Mouse (Mus musculus) CH12.LX (cell line): ENCODE results near the gene Znrf4. TPM values are rescaled to one million over a fixed set of nuclear protein-coding genes. Genes with fewer than 3 reads are reported as not detected.
A peak's percentile ranks its signal among the peaks of the same experiment; 100 is the strongest.

Source experiments
- DNase-seq: peaks from one replicate; pipeline ENCODE4 v3.0.0-alpha.2; 2013; ENCODE audit errors: extremely low read depth
- H3K27ac ChIP-seq: 2 replicates; pipeline ENCODE4 v1.5.1; 2012; ENCODE audit warnings: low read depth, mild to moderate bottlenecking, control low read depth, moderate library complexity; ENCODE audit not compliant: insufficient read depth
- H3K27me3 ChIP-seq: replicated peaks from 2 replicates; pipeline ENCODE3; 2012; ENCODE audit warnings: inconsistent platforms
- H3K36me3 ChIP-seq, 2 experiments: replicated peaks in 1 of 2; 2 replicates each; pipeline versions ENCODE3 to v1.6.1; 2012; ENCODE audit warnings: inconsistent platforms in 1 of 2, low read length in 1 of 2, mild to moderate bottlenecking in 1 of 2, mixed read lengths in 1 of 2, moderate library complexity in 1 of 2; ENCODE audit not compliant: control insufficient read depth in 1 of 2, insufficient read depth in 1 of 2
- H3K4me1 ChIP-seq, 2 experiments: 2 replicates each; pipeline ENCODE4 v1.6.1; 2012; ENCODE audit warnings: inconsistent platforms in 1 of 2, moderate library complexity in 1 of 2; ENCODE audit not compliant: insufficient read depth in 2 of 2, control insufficient read depth in 1 of 2
- H3K4me2 ChIP-seq: 2 replicates; pipeline ENCODE4 v1.6.1; 2012; ENCODE audit warnings: low read depth, mild to moderate bottlenecking, control low read depth; ENCODE audit not compliant: poor library complexity, insufficient read depth, severe bottlenecking
- H3K4me3 ChIP-seq, 3 experiments: fragments of 150-350 bp in 1 of 3; sonication (generic) in 1 of 3; replicated peaks in 1 of 3; 2 replicates each; pipeline versions ENCODE3 to v1.5.1; 2011 to 2012; ENCODE audit warnings: low read depth in 2 of 3, low read length in 2 of 3, mild to moderate bottlenecking in 2 of 3, moderate library complexity in 2 of 3, control low read depth in 1 of 3, improper control_type of control experiment in 1 of 3, inconsistent platforms in 1 of 3, mixed read lengths in 1 of 3; ENCODE audit not compliant: poor library complexity in 1 of 3
- H3K79me2 ChIP-seq: replicated peaks from 2 replicates; pipeline ENCODE4 v1.6.1; 2012; ENCODE audit warnings: mild to moderate bottlenecking, moderate library complexity; ENCODE audit not compliant: control insufficient read depth, poor library complexity, insufficient read depth, severe bottlenecking; ENCODE audit errors: extremely low read depth
- H3K9ac ChIP-seq: 2 replicates; pipeline ENCODE4 v1.6.1; 2012; ENCODE audit warnings: low read depth, mild to moderate bottlenecking, control low read depth, moderate library complexity; ENCODE audit not compliant: insufficient read depth
- H3K9me3 ChIP-seq: replicated peaks from 2 replicates; pipeline ENCODE3; 2012; ENCODE audit warnings: low read length, inconsistent platforms, mixed read lengths
- BHLHE40 ChIP-seq: IDR thresholded peaks from 2 replicates; pipeline ENCODE4 v1.6.1; 2011; ENCODE audit warnings: mild to moderate bottlenecking, low read depth, low read length, improper control_type of control experiment
- CTCF ChIP-seq, 2 experiments: IDR thresholded peaks in 1 of 2; conservative IDR thresholded peaks in 1 of 2; 2 replicates each; pipeline ENCODE4 v1.5.1; 2011 to 2012; ENCODE audit warnings: low read depth in 2 of 2, low read length in 2 of 2, improper control_type of control experiment in 1 of 2, inconsistent platforms in 1 of 2, mild to moderate bottlenecking in 1 of 2, moderate library complexity in 1 of 2
- ELF1 ChIP-seq: IDR thresholded peaks from 2 replicates; pipeline ENCODE4 v1.6.1; 2014; ENCODE audit warnings: low read depth, mild to moderate bottlenecking, inconsistent platforms, low read length, improper control_type of control experiment
- EP300 ChIP-seq: IDR thresholded peaks from 2 replicates; pipeline ENCODE4 v1.6.1; 2011; ENCODE audit warnings: low read length, improper control_type of control experiment
- ETS1 ChIP-seq: conservative IDR thresholded peaks from 2 replicates; pipeline ENCODE4 v1.6.1; 2012; ENCODE audit warnings: low read depth, mild to moderate bottlenecking, inconsistent platforms, low read length, improper control_type of control experiment, moderate library complexity
- GABPA ChIP-seq: IDR thresholded peaks from 2 replicates; pipeline ENCODE4 v1.6.1; 2012; ENCODE audit warnings: low read depth, low read length, improper control_type of control experiment, inconsistent platforms; ENCODE audit not compliant: insufficient replicate concordance
- HCFC1 ChIP-seq: IDR thresholded peaks from 2 replicates; pipeline ENCODE4 v1.6.1; 2012; ENCODE audit warnings: low read depth, mild to moderate bottlenecking, inconsistent platforms, low read length, improper control_type of control experiment
- IRF4 ChIP-seq: IDR thresholded peaks from 2 replicates; pipeline ENCODE4 v1.6.1; 2014; ENCODE audit warnings: low read depth, mild to moderate bottlenecking, inconsistent platforms, low read length, improper control_type of control experiment
- JUND ChIP-seq: conservative IDR thresholded peaks from 2 replicates; pipeline ENCODE4 v1.6.1; 2011; ENCODE audit warnings: low read depth, low read length, improper control_type of control experiment
- MAX ChIP-seq: IDR thresholded peaks from 2 replicates; pipeline ENCODE4 v1.6.1; 2011; ENCODE audit warnings: low read length, improper control_type of control experiment
- MAZ ChIP-seq: IDR thresholded peaks from 2 replicates; pipeline ENCODE4 v1.6.1; 2012; ENCODE audit warnings: low read depth, mild to moderate bottlenecking, inconsistent platforms, low read length, improper control_type of control experiment, moderate library complexity
- MXI1 ChIP-seq: IDR thresholded peaks from 2 replicates; pipeline ENCODE4 v1.6.1; 2011; ENCODE audit warnings: mild to moderate bottlenecking, low read depth, low read length, improper control_type of control experiment
- NELFE ChIP-seq: IDR thresholded peaks from 2 replicates; pipeline ENCODE4 v1.6.1; 2011; ENCODE audit warnings: low read depth, low read length, improper control_type of control experiment
- PAX5 ChIP-seq: IDR thresholded peaks from 2 replicates; pipeline ENCODE4 v1.6.1; 2012; ENCODE audit warnings: low read length, inconsistent platforms, mixed read lengths
- POLR2A ChIP-seq: IDR thresholded peaks from 2 replicates; pipeline ENCODE4 v1.6.1; 2011; ENCODE audit warnings: low read depth, mild to moderate bottlenecking, improper control_type of control experiment, low read length
- POLR2AphosphoS2 ChIP-seq: IDR thresholded peaks from 2 replicates; pipeline ENCODE4 v1.6.1; 2011; ENCODE audit warnings: low read depth, low read length, improper control_type of control experiment
- RAD21 ChIP-seq: IDR thresholded peaks from 2 replicates; pipeline ENCODE4 v1.6.1; 2011; ENCODE audit warnings: low read depth, mild to moderate bottlenecking, low read length, improper control_type of control experiment, moderate library complexity
- RCOR1 ChIP-seq: conservative IDR thresholded peaks from 2 replicates; pipeline ENCODE4 v1.6.1; 2012; ENCODE audit warnings: low read depth, mild to moderate bottlenecking, inconsistent platforms, low read length, improper control_type of control experiment
- SMC3 ChIP-seq: IDR thresholded peaks from 2 replicates; pipeline ENCODE4 v1.6.1; 2011; ENCODE audit warnings: low read depth, low read length, improper control_type of control experiment
- TCF12 ChIP-seq: IDR thresholded peaks from 2 replicates; pipeline ENCODE4 v1.6.1; 2014; ENCODE audit warnings: low read depth, mild to moderate bottlenecking, inconsistent platforms, low read length, improper control_type of control experiment
- USF1 ChIP-seq: IDR thresholded peaks from 2 replicates; pipeline ENCODE4 v1.6.1; 2014; ENCODE audit warnings: low read depth, mild to moderate bottlenecking, inconsistent platforms, low read length, improper control_type of control experiment
- ZC3H11A ChIP-seq: IDR thresholded peaks from 2 replicates; pipeline ENCODE4 v1.6.1; 2012; ENCODE audit warnings: low read depth, mild to moderate bottlenecking, inconsistent platforms, low read length, improper control_type of control experiment
- ZMIZ1 ChIP-seq: IDR thresholded peaks from 2 replicates; pipeline ENCODE4 v1.6.1; 2012; ENCODE audit warnings: low read depth, mild to moderate bottlenecking, inconsistent platforms, low read length, improper control_type of control experiment
- dilution Hi-C: fragments of 300-500 bp; cut with MboI; formaldehyde crosslinking; loops from 2 replicates; pipeline ENCODE4 v1.14.3; 2020; ENCODE audit warnings: low sequenced_read_pairs; ENCODE audit not compliant: extremely low pct_unique_long_range_greater_than_20kb, extremely low pct_ligation_motif_present
- in situ Hi-C: fragments of 300-500 bp; cut with MboI; formaldehyde crosslinking; loops from 3 replicates; pipeline ENCODE4 v1.14.3; 2019; ENCODE audit warnings: low sequenced_read_pairs, low pct_ligation_motif_present, low pct_unique_long_range_greater_than_20kb, mixed read lengths
- polyA plus RNA-seq: library from polyadenylated mRNA; unstranded; fragments of >175 nt; gene quantifications from 2 replicates; pipeline ENCODE4 v1.2.1, GENCODE M21; 2012; ENCODE audit warnings: low read depth; ENCODE audit not compliant: insufficient read length
- total RNA-seq, 2 experiments: library from RNA; depleted of rRNA; stranded (reverse); fragments of 300-350 nt in 1 of 2; fragments of >200 nt in 1 of 2; gene quantifications; 2 replicates each; pipeline ENCODE4 v1.2.3; 2012 to 2014

The Znrf4 gene
- total and polyA plus RNA-seq, 3 experiments = not detected

GRCm38 (mm10) chr17:56558448-56558847 lies 46.2 kb upstream of the Znrf4 start:
- no peaks in the 10 kb centered on the region for H3K4me1 ChIP-seq
- no peaks in the 10 kb centered on the region for H3K79me2 ChIP-seq
- dilution Hi-C loops = no loop called here
- peaks cover 26 to 59% of the 10 kb centered on the region in 2 experiments for H3K36me3 ChIP-seq
- in situ Hi-C loops = no loop called here
- no peaks in the 10 kb centered on the region for H3K27me3 ChIP-seq
- no peak overlapping the region for H3K27ac ChIP-seq
- DNase-seq = peak; percentile 69
- no peak overlapping the region for H3K4me3 ChIP-seq
- TF ChIP-seq CTCF (conservative IDR thresholded peaks at IDR 0.05 in 1 of 2, IDR thresholded peaks at IDR 0.05 in 1 of 2; ENCODE audit: low read depth in 2 of 2, low read length in 2 of 2) = peak; percentile 78 to 85
- TF ChIP-seq MAZ = 0 out of 2 replicates have a peak, but pooled peaks have one; percentile 39
- no peak for TF ChIP-seq PAX5
- no peak; the same call in 1 of the 2 replicates for TF ChIP-seq POLR2AphosphoS2
- TF ChIP-seq RCOR1 = no peak
- TF ChIP-seq IRF4 = no peak
- TF ChIP-seq SMC3 = peak; percentile 69
- TF ChIP-seq RAD21 = peak; percentile 57
- peak; percentile 45; the same call in 1 of the 2 replicates for TF ChIP-seq ZMIZ1
- no peak overlapping the region for H3K4me2 ChIP-seq
- H3K9ac ChIP-seq = no peak overlapping the region
- no peaks in the 10 kb centered on the region for H3K9me3 ChIP-seq

- Histone ChIP-seq H3K27ac (no peak within 1 kb of the TSS), H3K9ac (no peak within 1 kb of the TSS), H3K4me3 (no peak within 1 kb of the TSS), H3K36me3 (peaks cover 0 to 25% of the 10 kb centered on the region in 2 experiments), H3K4me2 (no peak within 1 kb of the TSS), H3K27me3 (no peaks in the 10 kb centered on the region), H3K79me2 (no peaks in the 10 kb centered on the region)
- dilution Hi-C loops = no loop called here
- in situ Hi-C loops = loop anchor here (5.0 kb wide), 1 partner anchor 197 kb away; no protein-coding TSS in a partner anchor
- TF ChIP-seq ZMIZ1 (no peak), MAZ (no peak), RAD21 (no peak), BHLHE40 (no peak), CTCF (conservative IDR thresholded peaks at IDR 0.05 in 1 of 2, IDR thresholded peaks at IDR 0.05 in 1 of 2; ENCODE audit: low read depth in 2 of 2, low read length in 2 of 2) (no peak)
- TF ChIP-seq, all 38 proteins: peak for 0
- no peaks in the 10 kb centered on the region for H3K9me3 ChIP-seq
- peaks cover 26 to 33% of the 10 kb centered on the region in 2 experiments for H3K4me1 ChIP-seq
- no peak for DNase-seq
These were observed 41.9 kb upstream of the Znrf4 start, which contains the start of gene Gm20219 for GRCm38 (mm10) chr17:56554122-56554551. Gene Gm20219 (minus strand): TSS chr17:56554387.

GRCm38 (mm10) chr17:56552781-56553363 lies 40.6 kb upstream of the Znrf4 start:
- Histone ChIP-seq H3K4me3 (no peak overlapping the region), H3K27ac (no peak overlapping the region), H3K9ac (no peak overlapping the region), H3K27me3 (no peaks in the 10 kb centered on the region), H3K4me2 (no peak overlapping the region), H3K36me3 (peaks cover 0 to 19% of the 10 kb centered on the region in 2 experiments), H3K4me1 (peaks cover 26 to 33% of the 10 kb centered on the region in 2 experiments), H3K79me2 (no peaks in the 10 kb centered on the region), H3K9me3 (no peaks in the 10 kb centered on the region)
- DNase-seq = peak; percentile 79
- dilution Hi-C loops (no loop called here), in situ Hi-C loops (loop anchor here (5.0 kb wide), 1 partner anchor 196 kb away; no protein-coding TSS in a partner anchor)
- TF ChIP-seq USF1 (no peak), RCOR1 (no peak), MAX (no peak), GABPA (no peak), JUND (no peak), POLR2A (no peak), HCFC1 (no peak), TCF12 (no peak), ZC3H11A (no peak; the same call in 1 of the 2 replicates), ELF1 (no peak), MXI1 (no peak), EP300 (no peak), MAZ (no peak), NELFE (peak; percentile 73; the same call in 1 of the 2 replicates), POLR2AphosphoS2 (no peak), ETS1 (no peak), SMC3 (peak; percentile 85), RAD21 (peak; percentile 83)
